Mouse (Mus musculus) limb, embryonic 11.5 days (tissue): ENCODE measurements around the gene Tbx6. TPM values are rescaled to one million over a fixed set of nuclear protein-coding genes. Genes with fewer than 3 reads are reported as not detected.
A peak's percentile ranks its signal among the peaks of the same experiment; 100 is the strongest.

ENCODE experiments used
- ATAC-seq: fragments of 200-750 bp; cut with Nextera tagmentation; 2 replicates; pipeline ENCODE4 v1.8.0; 2017; ENCODE audit warnings: low read depth; ENCODE audit not compliant: insufficient number of reproducible peaks, low FRiP score, low TSS enrichment
- DNase-seq: peaks from one replicate; pipeline ENCODE4 v3.0.0-alpha.2; 2015; ENCODE audit warnings: low spot score
- H3K27ac ChIP-seq: fragments of 300-500 bp; sonication (generic); replicated peaks from 2 replicates; pipeline ENCODE4 v1.5.1; 2014; ENCODE audit warnings: low read depth, mild to moderate bottlenecking, low read length
- H3K27me3 ChIP-seq: fragments of 300-500 bp; sonication (generic); 2 replicates; pipeline ENCODE4 v1.6.1; 2014; ENCODE audit warnings: mild to moderate bottlenecking, low read length, mixed read lengths; ENCODE audit not compliant: control insufficient read depth, insufficient read depth
- H3K36me3 ChIP-seq: fragments of 300-500 bp; sonication (generic); 2 replicates; pipeline ENCODE4 v1.6.1; 2014; ENCODE audit warnings: mild to moderate bottlenecking, low read length, moderate library complexity, mixed read lengths; ENCODE audit not compliant: control insufficient read depth, insufficient read depth
- H3K4me1 ChIP-seq: fragments of 300-500 bp; sonication (generic); 2 replicates; pipeline ENCODE4 v1.6.1; 2014; ENCODE audit warnings: low read length, mixed read lengths; ENCODE audit not compliant: control insufficient read depth, insufficient read depth
- H3K4me2 ChIP-seq: fragments of 300-500 bp; sonication (generic); 2 replicates; pipeline ENCODE4 v1.6.1; 2014; ENCODE audit warnings: low read depth, mild to moderate bottlenecking, moderate library complexity; ENCODE audit not compliant: severe bottlenecking
- H3K4me3 ChIP-seq: fragments of 300-500 bp; sonication (generic); 2 replicates; pipeline ENCODE4 v1.5.1; 2014; ENCODE audit warnings: low read depth, low read length
- H3K9ac ChIP-seq: fragments of 300-500 bp; sonication (generic); 2 replicates; pipeline ENCODE4 v1.6.1; 2014; ENCODE audit warnings: mild to moderate bottlenecking, low read length
- H3K9me3 ChIP-seq: fragments of 300-500 bp; sonication (generic); 2 replicates; pipeline ENCODE4 v1.6.1; 2016; ENCODE audit warnings: low read length; ENCODE audit not compliant: control insufficient read depth
- WGBS: fragments of 180-500 bp; shearing (Covaris S2); extraction: QIAGEN DNeasy Blood & Tissue Kit; methylation state at CpG from one replicate; pipeline ENCODE4 v1.1.7; 2014; 5-methylcytosine and 5-hydroxymethylcytosine counted together
- polyA plus RNA-seq: library from polyadenylated mRNA; unstranded; fragments of >200 nt; fragmentation: Nextera tagmentation; extraction: Ambion mirVana; gene quantifications from 2 replicates; pipeline ENCODE4 v1.2.1, GENCODE M21; 2014

Gene Tbx6
- polyA plus RNA-seq, 1 experiment from 2014 or later = 0.67 TPM

DNA sequence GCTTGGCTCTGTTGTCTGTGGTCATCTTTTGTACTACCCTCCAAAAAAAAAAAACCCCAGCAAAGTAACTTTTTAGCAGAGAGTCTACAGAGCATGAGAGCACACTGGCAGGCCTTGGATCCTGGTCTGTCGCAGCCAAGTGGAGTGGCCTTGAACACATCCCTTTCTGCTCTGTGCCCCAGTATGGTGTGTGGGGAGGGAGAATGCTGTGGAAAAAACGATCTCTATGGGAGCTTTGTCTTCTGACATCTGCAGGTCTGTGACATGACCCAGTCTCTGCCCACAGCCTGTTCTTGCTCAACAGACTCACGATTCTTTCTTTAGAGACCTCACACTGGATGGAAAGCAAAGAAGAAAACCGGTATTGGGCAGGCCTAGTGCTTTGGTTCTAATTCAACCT, 20.3 kb upstream of the Tbx6 start:
- H3K4me1 ChIP-seq = no peaks in the 10 kb centered on the region
- no peak for DNase-seq
- 80% methylated on average over 4 of the region's 4 CpGs for WGBS
- no peaks in the 10 kb centered on the region for H3K9me3 ChIP-seq
- no peaks in the 10 kb centered on the region for H3K27me3 ChIP-seq
- no peak overlapping the region for H3K27ac ChIP-seq
- peaks cover 6% of the 10 kb centered on the region; the same call in 1 of the 2 replicates for H3K36me3 ChIP-seq
- H3K4me2 ChIP-seq = peak overlapping the region; percentile 64; the same call in 1 of the 2 replicates
- H3K4me3 ChIP-seq = no peak overlapping the region
- no peak overlapping the region for H3K9ac ChIP-seq
- ATAC-seq = no peak

DNA sequence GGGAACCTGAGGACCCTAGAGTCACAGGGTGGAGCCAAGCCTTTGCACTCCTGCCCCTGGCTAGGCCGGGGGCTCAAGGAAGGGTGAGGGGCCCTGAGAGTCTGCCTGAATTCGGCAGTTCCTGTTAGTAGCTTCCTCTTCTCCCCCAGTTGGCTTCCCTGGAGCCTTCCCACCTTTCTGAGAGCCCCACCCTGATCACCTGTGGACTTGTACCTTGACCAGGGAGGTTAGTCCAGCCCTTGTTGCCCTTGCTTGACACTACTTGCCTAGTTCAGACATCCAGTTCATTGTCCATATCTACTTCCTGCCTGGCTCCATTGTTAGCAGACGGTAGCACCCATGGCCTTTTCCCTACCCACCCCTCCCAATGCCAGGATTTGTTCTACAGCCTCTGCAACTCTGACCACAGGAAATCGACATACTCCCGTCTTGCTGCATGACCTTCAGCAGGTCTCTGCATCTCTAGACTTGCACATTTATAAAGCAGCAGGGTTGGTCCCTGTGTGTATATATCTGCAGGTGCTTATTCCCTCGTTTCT, 19.7 kb upstream of the Tbx6 start:
- no peaks in the 10 kb centered on the region for H3K27me3 ChIP-seq
- H3K36me3 ChIP-seq = peaks cover 8% of the 10 kb centered on the region; the same call in 1 of the 2 replicates
- H3K4me1 ChIP-seq = no peaks in the 10 kb centered on the region
- no peak overlapping the region for H3K9ac ChIP-seq
- ATAC-seq (no peak), DNase-seq (no peak)
- H3K4me3 ChIP-seq = no peak overlapping the region
- no peaks in the 10 kb centered on the region for H3K9me3 ChIP-seq
- WGBS = 76% methylated on average over 6 of the region's 6 CpGs
- no peak overlapping the region for H3K27ac ChIP-seq
- H3K4me2 ChIP-seq = no peak overlapping the region

DNA sequence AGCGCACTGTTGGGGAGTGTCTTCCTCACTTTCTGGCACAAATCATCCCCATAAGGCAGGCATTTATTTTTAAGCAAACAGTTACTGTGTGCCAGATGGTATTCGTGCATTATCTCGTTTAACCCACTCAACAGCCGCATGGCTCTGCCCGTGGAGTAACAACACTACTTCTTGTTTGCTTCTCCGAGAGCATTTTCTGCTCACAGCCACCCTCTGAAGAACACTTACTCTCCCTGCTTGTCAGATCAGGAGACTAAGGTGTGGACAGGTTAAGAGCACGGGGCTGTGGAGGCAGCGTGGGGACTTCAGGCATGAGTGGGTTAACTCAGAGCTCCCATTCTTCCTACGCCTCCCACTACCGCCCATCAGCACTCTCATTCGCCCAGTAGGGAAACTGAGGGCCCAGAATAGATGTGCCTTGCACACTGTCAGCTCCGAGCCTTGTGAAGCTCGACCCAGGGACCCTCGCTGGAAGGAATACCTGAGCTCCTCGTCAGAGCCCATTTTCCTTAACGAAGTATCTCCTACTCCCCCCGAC, 18.7 kb upstream of the Tbx6 start:
- Histone ChIP-seq H3K9ac (no peak overlapping the region), H3K9me3 (no peaks in the 10 kb centered on the region), H3K4me2 (no peak overlapping the region), H3K36me3 (peaks cover 8% of the 10 kb centered on the region; the same call in 1 of the 2 replicates), H3K4me1 (no peaks in the 10 kb centered on the region), H3K27ac (no peak overlapping the region), H3K27me3 (no peaks in the 10 kb centered on the region), H3K4me3 (no peak overlapping the region)
- DNase-seq (no peak), ATAC-seq (no peak)
- 76% methylated on average over 17 of the region's 17 CpGs for WGBS

DNA sequence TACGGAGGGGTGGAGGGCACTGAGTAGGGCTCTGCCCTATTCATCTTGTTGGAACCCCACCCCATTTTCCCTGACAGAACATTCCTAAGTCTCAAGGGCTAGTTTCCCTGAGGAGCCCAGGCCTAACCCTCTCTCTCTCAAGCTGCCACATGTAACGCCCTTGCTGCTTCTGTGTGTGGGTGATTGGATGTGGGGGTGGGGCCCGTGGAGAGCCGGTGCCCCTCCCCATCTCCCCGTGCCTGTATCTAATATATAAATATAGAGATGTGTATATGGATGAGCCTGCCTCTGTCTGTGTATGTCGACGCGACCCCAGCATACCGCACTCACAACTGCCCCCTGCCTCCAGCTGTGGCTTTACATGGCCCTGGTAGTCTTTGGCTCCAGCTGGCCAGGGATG, 15.7 kb upstream of the Tbx6 start:
- WGBS = 89% methylated on average over 9 of the region's 9 CpGs
- no peak overlapping the region for H3K9ac ChIP-seq
- H3K27me3 ChIP-seq = no peaks in the 10 kb centered on the region
- H3K27ac ChIP-seq = no peak overlapping the region
- no peak for DNase-seq
- no peak for ATAC-seq
- H3K36me3 ChIP-seq = peaks cover 10% of the 10 kb centered on the region; the same call in 1 of the 2 replicates
- no peaks in the 10 kb centered on the region for H3K9me3 ChIP-seq
- no peak overlapping the region for H3K4me3 ChIP-seq
- no peaks in the 10 kb centered on the region for H3K4me1 ChIP-seq
- H3K4me2 ChIP-seq = no peak overlapping the region

DNA sequence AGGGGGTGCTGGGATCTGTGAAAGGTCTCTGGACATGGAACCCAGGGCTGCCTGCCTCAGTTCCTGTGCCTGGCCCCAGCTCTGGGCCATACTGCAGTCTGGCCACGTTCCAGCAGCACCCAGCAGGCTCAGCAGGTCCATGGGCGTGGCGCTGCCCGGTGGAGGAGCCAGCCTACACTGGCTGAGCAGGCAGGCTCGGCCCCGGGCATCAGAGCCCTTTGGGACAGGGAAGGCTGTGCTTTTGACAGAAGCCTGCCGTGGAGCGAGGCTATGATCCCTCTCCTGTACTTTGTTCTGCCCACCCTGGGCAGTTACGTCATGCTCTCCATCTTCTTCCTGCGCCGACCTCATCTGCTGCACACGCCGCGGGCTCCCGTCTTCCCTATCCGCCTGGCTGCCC, 15.1 kb upstream of the Tbx6 start, which contains the start of gene Gdpd3:
Gene Gdpd3 (plus strand): TSS at position 134 of the 400 bp plus-strand sequence.
- H3K27me3 ChIP-seq = no peaks in the 10 kb centered on the region
- DNase-seq (no peak), ATAC-seq (no peak)
- no peak within 1 kb of the TSS for H3K4me2 ChIP-seq
- no peak within 1 kb of the TSS for H3K4me3 ChIP-seq
- 87% methylated on average over 16 of the region's 16 CpGs for WGBS
- no peaks in the 10 kb centered on the region for H3K9me3 ChIP-seq
- no peak within 1 kb of the TSS for H3K27ac ChIP-seq
- H3K4me1 ChIP-seq = no peaks in the 10 kb centered on the region
- H3K36me3 ChIP-seq = peaks cover 10% of the 10 kb centered on the region; the same call in 1 of the 2 replicates
- no peak within 1 kb of the TSS; the same call in 1 of the 2 replicates for H3K9ac ChIP-seq

DNA sequence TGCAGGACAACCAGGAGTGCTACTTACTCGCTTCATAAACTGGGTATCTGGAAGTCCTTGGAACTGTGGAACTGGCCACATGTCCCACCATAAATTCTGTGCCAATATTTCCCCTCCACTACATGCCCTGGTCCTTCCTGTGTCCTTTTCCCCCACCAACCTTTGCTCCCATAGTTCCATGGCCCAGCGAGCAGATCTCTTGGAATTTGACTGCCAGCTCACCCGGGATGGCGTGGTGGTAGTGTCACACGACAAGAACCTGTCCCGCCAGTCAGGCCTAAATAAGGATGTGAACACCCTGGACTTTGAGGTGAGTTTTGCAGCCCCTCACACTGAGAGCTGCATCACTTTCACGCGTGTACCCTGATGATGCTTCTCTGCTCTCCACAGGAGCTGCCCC, 14.3 kb upstream of the Tbx6 start:
- no peak overlapping the region for H3K27ac ChIP-seq
- 92% methylated on average over 8 of the region's 8 CpGs for WGBS
- no peaks in the 10 kb centered on the region for H3K4me1 ChIP-seq
- DNase-seq (no peak), ATAC-seq (no peak)
- no peaks in the 10 kb centered on the region for H3K9me3 ChIP-seq
- H3K4me3 ChIP-seq = no peak overlapping the region
- H3K9ac ChIP-seq = no peak overlapping the region
- H3K4me2 ChIP-seq = no peak overlapping the region
- no peaks in the 10 kb centered on the region for H3K27me3 ChIP-seq
- peaks cover 10% of the 10 kb centered on the region; the same call in 1 of the 2 replicates for H3K36me3 ChIP-seq

DNA sequence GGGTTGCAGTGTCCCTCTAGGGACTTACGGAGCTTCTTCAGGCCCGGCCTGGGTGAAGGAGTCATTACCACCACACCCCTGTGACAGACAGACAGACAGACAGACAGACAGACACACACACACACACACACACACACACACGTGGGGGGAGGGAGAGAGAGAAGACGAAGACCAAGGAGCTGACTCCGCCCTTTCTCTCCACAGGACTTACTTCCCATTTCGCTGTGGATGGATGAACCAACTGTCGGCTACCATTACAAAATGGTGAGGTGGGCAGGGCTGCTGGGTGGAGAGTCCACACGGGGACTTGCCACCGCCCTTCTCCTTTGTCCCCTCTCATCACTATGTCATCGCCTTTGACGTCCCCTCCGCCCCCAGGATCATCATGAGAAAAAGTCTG, 10.5 kb upstream of the Tbx6 start:
- no peak overlapping the region for H3K4me2 ChIP-seq
- no peak overlapping the region for H3K9ac ChIP-seq
- no peak overlapping the region for H3K4me3 ChIP-seq
- H3K9me3 ChIP-seq = no peaks in the 10 kb centered on the region
- H3K27ac ChIP-seq = no peak overlapping the region
- H3K27me3 ChIP-seq = no peaks in the 10 kb centered on the region
- 86% methylated on average over 12 of the region's 12 CpGs for WGBS
- H3K4me1 ChIP-seq = peaks cover 4% of the 10 kb centered on the region
- peaks cover 5% of the 10 kb centered on the region; the same call in 1 of the 2 replicates for H3K36me3 ChIP-seq
- no peak for ATAC-seq
- DNase-seq = no peak

DNA sequence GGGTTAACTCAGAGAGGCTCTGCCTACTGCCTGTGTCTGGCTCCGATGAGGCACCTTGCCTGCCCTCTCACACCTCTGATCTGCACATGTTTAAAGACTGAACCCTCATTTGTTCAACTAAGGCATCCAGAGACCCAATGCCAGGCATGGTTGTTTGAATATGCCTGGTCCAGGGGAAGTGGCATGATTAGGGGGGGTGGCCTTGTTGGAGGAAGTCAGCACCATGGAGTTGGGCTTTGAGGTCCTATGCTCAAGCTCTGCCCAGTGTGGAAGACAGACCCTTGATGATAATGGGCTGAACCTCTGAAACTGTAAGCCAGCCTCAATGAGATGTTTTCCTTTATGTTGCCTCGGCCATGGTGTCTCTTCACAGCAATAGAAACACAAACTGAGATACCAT, 7.9 kb upstream of the Tbx6 start:
- H3K27me3 ChIP-seq = no peaks in the 10 kb centered on the region
- no peak overlapping the region for H3K9ac ChIP-seq
- H3K36me3 ChIP-seq = no peaks in the 10 kb centered on the region; the same call in 1 of the 2 replicates
- 74% methylated on average over 2 of the region's 2 CpGs for WGBS
- no peaks in the 10 kb centered on the region for H3K9me3 ChIP-seq
- H3K4me1 ChIP-seq = peaks cover 15% of the 10 kb centered on the region
- ATAC-seq = no peak
- H3K27ac ChIP-seq = no peak overlapping the region
- no peak overlapping the region for H3K4me2 ChIP-seq
- no peak for DNase-seq
- no peak overlapping the region for H3K4me3 ChIP-seq

DNA sequence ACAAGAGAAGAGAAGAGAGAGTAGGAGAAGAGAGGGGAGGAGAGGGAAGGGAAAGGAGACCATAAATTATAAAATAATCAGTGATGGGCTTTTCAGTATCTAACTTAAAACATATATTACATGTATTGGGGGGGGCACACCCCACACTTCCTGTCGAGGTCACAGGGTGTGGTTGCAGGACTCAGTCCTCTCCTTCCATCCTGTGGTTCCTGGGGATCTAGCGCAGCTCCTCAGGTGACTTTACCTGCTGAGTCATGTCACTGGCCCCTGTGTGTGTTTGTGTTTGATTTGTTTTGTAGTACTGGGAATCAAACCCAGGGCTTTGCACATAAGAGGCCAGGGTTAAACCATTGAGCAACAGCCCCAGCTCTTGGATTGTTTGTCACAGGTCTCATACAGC, 6.8 kb upstream of the Tbx6 start:
- H3K4me1 ChIP-seq = peaks cover 15% of the 10 kb centered on the region
- no peaks in the 10 kb centered on the region; the same call in 1 of the 2 replicates for H3K36me3 ChIP-seq
- no peak overlapping the region for H3K4me2 ChIP-seq
- H3K27me3 ChIP-seq = no peaks in the 10 kb centered on the region
- H3K27ac ChIP-seq = no peak overlapping the region
- no peak overlapping the region for H3K4me3 ChIP-seq
- no peak for DNase-seq
- no peak overlapping the region for H3K9ac ChIP-seq
- no peaks in the 10 kb centered on the region for H3K9me3 ChIP-seq
- 88% methylated on average over 2 of the region's 2 CpGs for WGBS
- no peak for ATAC-seq
